Mouse (Mus musculus): ENCODE results near the gene Smu1. TPM values are rescaled to one million over a fixed set of nuclear protein-coding genes. Genes with fewer than 3 reads are reported as not detected.
A peak's percentile ranks its signal among the peaks of the same experiment; 100 is the strongest.

The Smu1 gene
- polyA plus RNA-seq, 1 experiment: 30.0 TPM

- 15% methylated on average over 12 of the region's 12 CpGs for WGBS
- DNase-seq (ENCODE audit: low read depth, low spot score): peak; percentile 67
Observed at GRCm38 (mm10) chr4:40774279-40775259, 16.8 kb upstream of the Smu1 start.

DNA sequence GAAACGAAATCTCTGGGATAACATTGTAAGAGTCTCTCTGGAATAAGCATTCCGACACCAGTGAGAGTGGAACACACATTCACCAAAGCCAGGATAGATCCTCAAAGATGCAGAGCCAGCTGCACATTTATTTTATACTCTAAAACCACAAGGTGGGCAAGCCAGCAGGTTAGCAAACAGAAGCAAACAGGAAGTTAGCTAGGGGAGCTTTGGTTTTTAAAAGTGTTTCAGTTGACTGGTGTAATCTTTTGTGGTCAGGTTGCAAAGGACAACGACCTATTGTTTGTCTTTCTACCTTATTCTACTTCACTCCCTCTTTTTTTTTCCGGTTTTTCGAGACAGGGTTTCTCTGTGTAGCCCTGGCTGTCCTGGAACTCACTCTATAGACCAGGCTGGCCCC lies 2.2 kb upstream of the Smu1 start:
- DNase-seq (ENCODE audit: low read depth, low spot score): no peak
- WGBS: 40% methylated on average over 5 of the region's 5 CpGs

- WGBS: under 1% methylated on average over 38 of the region's 39 CpGs
- DNase-seq (ENCODE audit: low read depth, low spot score): no peak
Observed at GRCm38 (mm10) chr4:40757157-40757779, 455 bp downstream of the Smu1 start.

- 65% methylated on average over 1 of the region's 1 CpGs for WGBS
Observed at GRCm38 (mm10) chr4:40735351-40735750, 22.4 kb downstream of the Smu1 start.

DNA sequence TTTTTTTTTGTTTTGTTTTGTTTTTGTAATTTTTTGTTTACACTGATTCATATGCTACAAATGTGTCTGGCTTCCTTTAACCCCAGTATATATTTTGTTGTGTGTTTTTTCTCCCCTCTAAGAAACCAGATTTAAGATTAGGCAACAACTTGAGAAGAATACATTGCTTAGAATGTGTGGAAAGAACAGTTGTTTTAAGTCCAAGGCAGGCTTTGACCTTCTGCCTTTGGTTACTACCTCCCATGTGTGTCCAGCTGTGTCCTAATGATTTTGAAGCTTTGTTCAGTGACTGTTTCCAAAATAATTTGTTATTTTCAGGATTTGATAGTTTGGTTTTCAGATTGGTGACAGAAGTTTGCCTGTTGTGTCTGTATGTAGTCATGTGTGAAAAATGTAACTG lies 26.5 kb downstream of the Smu1 start:
- DNase-seq (ENCODE audit: low read depth, low spot score): no peak

More at GRCm38 (mm10) chr4:40735351-40735750, 22.4 kb downstream of the Smu1 start:
- no peak for DNase-seq (ENCODE audit: low read depth, low spot score)

- WGBS: 68% methylated on average over 1 of the region's 1 CpGs
Observed at GRCm38 (mm10) chr4:40727247-40727646, 30.5 kb downstream of the Smu1 start.

DNA sequence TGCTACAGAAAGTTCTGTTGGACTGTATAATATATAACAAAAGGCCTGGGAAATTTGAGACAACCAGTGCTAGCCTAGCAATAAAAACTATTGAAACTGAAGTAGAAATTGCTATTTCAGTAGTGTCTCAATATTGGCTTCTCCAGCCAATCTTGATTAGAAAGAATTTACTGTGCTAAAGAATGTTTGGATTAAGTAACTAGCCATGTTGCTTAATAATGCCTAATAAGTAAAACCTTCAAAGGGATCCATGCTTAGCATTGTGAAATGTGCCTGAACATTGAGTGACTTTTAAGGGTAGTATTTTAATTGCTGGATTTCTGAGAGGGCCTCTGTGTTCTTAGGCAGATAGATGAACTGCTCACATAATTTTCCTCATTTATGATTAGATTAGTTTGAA lies 32.2 kb downstream of the Smu1 start:
- DNase-seq (ENCODE audit: low read depth, low spot score): no peak

More at GRCm38 (mm10) chr4:40727247-40727646, 30.5 kb downstream of the Smu1 start:
- no peak for DNase-seq (ENCODE audit: low read depth, low spot score)

DNA sequence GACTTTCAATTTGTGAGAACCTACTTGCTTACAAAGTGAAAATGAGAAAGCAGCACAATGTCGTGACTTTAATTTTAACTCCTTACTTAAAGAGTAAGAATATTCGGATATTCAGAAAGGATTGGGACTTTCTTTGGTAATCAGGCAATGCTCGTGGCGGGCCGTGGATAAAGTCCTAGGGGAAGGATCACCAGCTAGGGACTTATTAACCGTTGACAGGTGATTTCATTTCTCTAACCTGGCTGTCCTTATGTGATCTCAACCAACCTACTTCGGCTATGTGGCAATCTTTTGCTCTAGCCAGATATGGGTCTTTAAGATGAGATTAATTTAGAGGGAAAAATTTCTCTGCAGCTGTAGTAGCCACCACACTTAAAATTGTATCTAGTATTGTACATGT lies 32.6 kb downstream of the Smu1 start:
- 40% methylated on average over 7 of the region's 7 CpGs for whole genome bisulfite sequencing
- DNase-seq (ENCODE audit: low read depth, low spot score): no peak

DNA sequence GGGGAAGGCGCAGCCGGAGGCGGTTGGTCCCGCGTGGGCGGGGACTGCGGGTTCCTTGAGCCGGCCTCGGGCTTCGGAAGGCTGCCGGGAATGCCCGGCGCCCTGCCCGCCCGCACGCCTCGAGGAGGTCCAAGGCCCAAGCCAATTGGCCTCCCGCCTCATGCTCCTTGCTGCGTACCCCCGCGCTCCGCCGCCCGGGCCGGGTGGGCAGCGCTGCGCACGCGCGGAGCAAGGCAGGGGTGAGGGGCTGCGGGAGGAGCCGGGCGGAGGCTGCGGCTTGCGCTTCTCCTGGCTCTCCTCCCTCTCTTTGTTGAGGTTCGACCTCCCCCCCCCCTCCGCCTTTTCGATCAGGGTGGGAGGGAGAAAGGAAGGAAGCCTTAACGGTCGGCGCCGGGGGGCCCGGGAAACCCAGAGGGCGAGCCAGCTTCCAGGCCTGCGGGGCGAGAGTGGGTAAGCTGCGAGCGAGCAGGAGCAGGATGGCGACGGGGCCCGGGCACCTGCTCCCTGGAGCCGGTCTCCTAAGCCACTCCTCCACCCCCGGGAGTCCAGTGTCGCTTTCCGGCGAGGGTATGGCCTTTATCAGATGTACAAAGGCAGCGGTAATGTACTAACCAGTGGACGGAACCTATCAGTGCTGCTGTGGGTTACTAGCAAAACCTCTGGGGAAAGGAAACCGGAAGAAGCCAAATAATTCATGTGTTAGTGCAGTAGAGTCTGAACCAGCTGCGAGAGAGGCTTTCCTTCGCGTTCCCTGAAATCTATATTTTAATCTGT lies 34.8 kb downstream of the Smu1 start:
- DNase-seq (ENCODE audit: low read depth, low spot score): no peak
- under 1% methylated on average over 60 of the region's 62 CpGs for WGBS

DNA sequence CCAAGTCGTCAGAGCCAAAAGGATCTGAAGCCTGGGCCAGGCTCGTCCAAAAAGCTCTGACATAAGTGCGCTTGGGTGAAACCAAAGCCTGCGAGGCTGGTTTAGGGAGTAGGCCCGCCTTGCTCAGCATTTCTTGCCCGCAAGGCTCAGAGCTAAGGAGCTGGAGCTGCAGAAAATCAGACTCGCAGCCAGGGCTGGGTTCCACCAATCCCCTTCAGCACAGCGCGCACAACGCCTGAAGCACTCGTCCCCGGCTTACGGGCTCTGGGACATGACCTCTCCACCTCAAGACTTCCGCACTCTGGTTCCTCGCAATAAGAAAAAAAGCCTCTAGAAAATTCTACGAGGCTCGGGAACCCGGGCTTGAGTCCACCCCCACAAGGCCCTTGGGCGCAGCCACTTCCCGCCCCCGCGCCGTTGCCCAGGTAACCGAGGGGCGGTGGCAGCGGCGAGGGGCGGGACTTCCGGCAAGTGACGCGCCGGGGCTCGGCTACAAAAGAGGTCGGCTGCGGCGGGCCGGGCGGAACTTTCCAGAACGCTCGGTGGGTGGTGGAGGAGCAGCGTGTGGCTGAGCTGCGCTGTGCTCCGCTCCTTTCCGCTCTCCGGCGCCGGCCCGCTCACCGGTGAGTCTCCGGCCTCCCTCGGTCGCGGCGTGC lies 35.6 kb downstream of the Smu1 start, which contains the start of gene Dnaja1:
Dnaja1 (plus strand) TSS at position 140 of the 656 bp plus-strand sequence.
- under 1% methylated on average over 54 of the region's 54 CpGs for WGBS
- DNase-seq (ENCODE audit: low read depth, low spot score): peak; percentile 89

GRCm38 (mm10) chr4:40720910-40721309 lies 36.8 kb downstream of the Smu1 start:
- 93% methylated on average over 8 of the region's 8 CpGs for WGBS
- no peak for DNase-seq (ENCODE audit: low read depth, low spot score)

GRCm38 (mm10) chr4:40717141-40717540 lies 40.6 kb downstream of the Smu1 start:
- 90% methylated on average over 3 of the region's 3 CpGs for WGBS
- no peak for DNase-seq (ENCODE audit: low read depth, low spot score)

GRCm38 (mm10) chr4:40703710-40704275 lies 53.9 kb downstream of the Smu1 start:
- DNase-seq (ENCODE audit: low read depth, low spot score): no peak
- WGBS: 11% methylated on average over 9 of the region's 9 CpGs

DNA sequence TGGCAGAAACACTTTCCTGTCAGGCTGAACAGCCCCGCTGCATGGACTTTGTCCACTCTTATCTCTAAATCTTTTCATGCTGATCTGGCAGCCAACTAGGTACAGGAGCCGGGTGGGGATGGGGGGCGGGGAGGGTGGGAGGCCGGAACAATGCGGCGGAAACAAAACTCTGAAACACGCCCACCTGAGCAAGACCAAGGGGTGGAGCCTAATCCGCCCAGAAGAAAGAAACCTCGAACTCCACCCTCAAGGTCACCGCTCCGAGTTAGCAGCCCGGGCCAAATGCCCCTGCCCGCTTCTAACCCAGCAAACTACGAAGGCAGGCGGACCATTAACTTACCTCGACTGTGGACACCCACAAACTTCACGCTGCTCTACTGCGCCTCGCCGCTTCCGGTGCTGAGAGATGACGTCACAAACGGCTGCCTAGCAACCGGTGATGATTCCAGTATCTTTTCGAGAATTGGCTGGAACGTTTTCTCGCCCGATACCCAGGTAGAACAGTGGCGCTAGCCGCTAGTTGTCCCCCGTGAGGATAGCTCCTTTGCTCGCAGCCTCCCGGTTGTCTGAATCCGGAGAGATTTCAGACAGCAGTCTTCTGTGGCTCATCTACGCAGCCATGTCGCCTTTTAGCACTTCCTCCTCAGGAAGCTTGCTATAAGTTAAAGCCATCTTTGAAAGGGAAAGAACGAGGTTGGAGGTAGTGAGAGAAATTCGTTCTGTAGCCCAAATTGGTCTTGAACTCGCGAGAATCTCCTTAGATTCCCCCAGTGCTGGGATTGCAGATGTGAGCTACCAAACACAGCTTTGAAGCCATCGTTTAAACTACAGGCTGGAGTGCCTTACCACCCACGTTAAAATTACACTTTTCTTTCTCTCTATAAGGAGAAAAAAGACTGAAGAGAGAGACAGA lies 54.7 kb downstream of the Smu1 start, which contains the start of gene Aptx:
Aptx (minus strand) TSS at position 398 of the 913 bp plus-strand sequence.
- DNase-seq (ENCODE audit: low read depth, low spot score): peak; percentile 88
- WGBS: under 1% methylated on average over 42 of the region's 42 CpGs

DNA sequence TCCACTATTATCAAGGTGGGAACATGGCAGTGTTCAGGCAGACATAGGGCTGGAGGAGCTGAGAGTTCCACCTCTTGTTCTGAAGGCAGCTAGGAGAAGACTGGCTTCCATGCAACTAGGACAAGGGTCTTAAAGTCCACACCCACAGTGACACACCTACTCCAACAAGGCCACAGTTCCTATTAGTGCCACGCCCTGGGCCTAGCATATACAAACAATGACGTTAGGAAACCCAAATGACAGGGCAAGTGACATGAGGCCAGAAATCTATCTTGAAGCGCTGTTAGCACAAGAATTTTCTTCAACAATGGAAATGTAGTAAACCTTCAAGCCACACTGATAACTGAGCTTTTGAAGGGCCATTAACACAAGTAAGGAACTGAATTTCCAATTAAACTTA lies 55.9 kb downstream of the Smu1 start:
- DNase-seq (ENCODE audit: low read depth, low spot score): no peak
- WGBS: 25% methylated on average over 3 of the region's 3 CpGs

GRCm38 (mm10) chr4:40700216-40700615 lies 57.5 kb downstream of the Smu1 start:
- 37% methylated on average over 8 of the region's 8 CpGs for WGBS
- peak; percentile 76 for DNase-seq (ENCODE audit: low read depth, low spot score)

- no peak for DNase-seq (ENCODE audit: low read depth, low spot score)
- 74% methylated on average over 7 of the region's 7 CpGs for WGBS
Observed at GRCm38 (mm10) chr4:40697059-40697458, 60.7 kb downstream of the Smu1 start.

DNA sequence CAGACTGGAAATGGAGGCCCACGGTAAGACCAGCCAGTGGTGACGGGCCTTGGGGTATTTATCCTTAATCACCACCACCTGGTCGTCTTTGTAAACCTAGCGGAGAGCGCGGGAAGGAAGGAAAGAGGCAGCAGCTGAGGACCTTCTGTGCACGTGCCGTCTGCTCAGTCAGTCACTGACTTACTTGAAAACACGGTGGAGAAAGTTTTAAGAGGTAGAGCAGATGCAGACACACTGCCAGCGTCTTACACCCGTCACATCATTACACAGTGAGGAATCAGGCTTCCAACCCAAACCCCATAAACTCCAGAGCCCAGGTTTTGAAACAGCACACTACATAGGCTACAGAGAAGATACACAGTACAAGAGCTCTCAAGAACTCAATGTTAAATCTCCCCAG lies 66.6 kb downstream of the Smu1 start:
- WGBS: 86% methylated on average over 11 of the region's 11 CpGs
- DNase-seq (ENCODE audit: low read depth, low spot score): no peak

Data from large intestine, adult 2 months (tissue).